Mouse (Mus musculus) skeletal muscle tissue, adult 2 months (tissue): ENCODE measurements at regions not wholly inside any gene's neighbourhood (a gene's known extent, or its start where the extent isn't known, plus 50 kb on each side); places are given as distances from the start of the nearest gene placed in this dataset.

Experiments
- DNase-seq: peaks from one replicate; pipeline ENCODE4 v3.0.0-alpha.2; 2012; ENCODE audit warnings: low read depth, low spot score

GRCm38 (mm10) chr14:48942882-48943281 is 123.0 kb upstream of the Ap5m1 start:
- no peak for DNase-seq

- DNase-seq, result no peak
These were observed 135.0 kb upstream of the Ap5m1 start for GRCm38 (mm10) chr14:48930886-48931285.

GRCm38 (mm10) chr14:48925870-48926269 is 140.0 kb upstream of the Ap5m1 start:
- no peak for DNase-seq

GRCm38 (mm10) chr14:48909420-48909819 is 156.5 kb upstream of the Ap5m1 start:
- DNase-seq, result no peak

- DNase-seq, result no peak
These were observed 157.8 kb upstream of the Ap5m1 start for GRCm38 (mm10) chr14:48907991-48908698.

DNA sequence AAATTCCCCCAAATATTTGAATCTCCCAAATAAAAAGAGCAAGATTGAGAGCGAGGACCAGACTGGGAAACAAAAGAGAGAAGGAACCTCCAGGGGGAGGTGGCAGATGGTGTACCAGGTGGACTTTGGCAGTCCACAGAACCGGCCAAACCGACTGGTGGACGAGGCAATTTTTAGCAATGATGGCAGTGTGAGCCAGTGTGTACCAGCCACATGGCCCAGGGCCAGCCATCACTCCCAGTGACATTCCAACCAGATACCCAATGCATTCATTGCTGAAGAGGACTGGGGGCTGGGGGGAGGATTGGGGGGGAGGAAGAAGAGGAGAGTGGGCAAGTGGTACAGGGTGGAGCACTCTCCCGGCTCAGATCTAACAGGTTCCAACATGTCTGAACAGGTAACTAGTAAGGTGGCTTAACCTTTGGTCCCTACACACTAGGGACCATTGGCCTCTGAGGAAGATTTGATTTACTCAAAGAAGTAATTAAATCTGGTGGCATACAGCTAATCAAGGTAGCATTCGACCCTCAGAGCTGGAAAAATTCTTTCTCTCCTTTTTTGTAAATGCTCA is 158.4 kb upstream of the Ap5m1 start:
- no peak for DNase-seq

- no peak for DNase-seq
These were observed 158.9 kb upstream of the Ap5m1 start for GRCm38 (mm10) chr14:48906956-48907355.

DNA sequence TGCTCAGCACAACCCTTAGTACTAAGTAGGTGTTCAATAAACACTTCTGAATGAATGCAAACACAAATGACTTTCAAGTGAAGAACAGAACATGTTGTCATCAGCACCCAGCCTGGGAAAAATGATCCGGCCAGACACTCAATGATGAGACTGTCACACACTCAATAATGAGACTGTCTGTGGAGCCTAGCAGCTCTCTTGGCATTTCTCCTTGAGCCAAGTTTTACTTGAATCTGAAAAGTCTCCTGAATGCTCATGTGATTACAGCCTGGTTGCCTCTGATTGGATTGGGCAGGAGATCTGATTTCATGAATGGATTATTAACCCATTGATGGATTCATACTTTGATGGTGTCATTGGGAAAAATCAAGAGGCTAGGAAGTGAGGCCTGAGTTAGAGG is 161.3 kb upstream of the Ap5m1 start:
- no peak for DNase-seq

- no peak for DNase-seq
These were observed 162.4 kb upstream of the Ap5m1 start for GRCm38 (mm10) chr14:48903526-48903925.

GRCm38 (mm10) chr14:48900201-48900600 is 165.7 kb upstream of the Ap5m1 start:
- no peak for DNase-seq

- no peak for DNase-seq
These were observed 168.8 kb upstream of the Ap5m1 start for GRCm38 (mm10) chr14:48897140-48897539.

DNA sequence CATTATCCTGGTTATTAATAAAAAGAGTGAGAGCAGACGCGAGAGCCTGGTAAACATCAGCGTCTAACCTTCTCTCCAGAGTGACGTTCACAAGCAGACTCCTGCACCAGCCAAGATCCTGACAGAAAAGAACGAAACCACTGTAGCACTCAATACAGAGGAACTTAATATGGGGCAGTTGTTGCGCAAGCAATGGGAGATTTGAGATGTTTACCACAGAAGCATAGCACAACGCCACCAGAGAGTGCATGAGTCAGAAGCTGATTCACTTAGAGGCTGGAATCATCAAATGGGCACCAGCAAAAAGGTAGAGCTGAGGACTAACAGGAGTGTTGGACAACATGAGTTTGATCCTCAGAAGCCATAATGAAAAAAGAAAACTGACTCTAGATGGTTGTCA is 169.7 kb upstream of the Ap5m1 start:
- peak; percentile 10 for DNase-seq

- no peak for DNase-seq
These were observed 174.7 kb upstream of the Ap5m1 start for GRCm38 (mm10) chr14:48891216-48891615.

DNA sequence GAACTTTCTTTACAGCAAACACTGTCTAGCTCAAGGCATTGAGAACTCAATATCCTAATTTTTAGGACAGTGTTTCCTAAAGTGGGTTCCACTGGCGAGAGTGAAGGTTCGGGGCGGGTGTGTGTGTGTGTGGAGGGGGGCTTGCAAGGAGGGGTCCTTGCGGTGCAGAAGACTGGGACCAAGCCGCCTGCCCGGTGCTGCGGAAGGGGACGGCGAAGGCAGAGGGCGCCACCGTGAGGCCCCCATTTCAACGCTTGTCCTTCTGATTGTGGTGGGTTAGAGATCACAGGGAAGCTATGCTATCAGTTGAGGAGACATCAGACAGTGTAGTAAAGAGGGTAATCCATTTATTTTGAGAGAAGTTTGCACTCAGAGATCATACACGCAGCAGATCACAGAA is 176.9 kb upstream of the Ap5m1 start:
- no peak for DNase-seq

- no peak for DNase-seq
These were observed 185.9 kb upstream of the Ap5m1 start for GRCm38 (mm10) chr14:48880041-48880440.

DNA sequence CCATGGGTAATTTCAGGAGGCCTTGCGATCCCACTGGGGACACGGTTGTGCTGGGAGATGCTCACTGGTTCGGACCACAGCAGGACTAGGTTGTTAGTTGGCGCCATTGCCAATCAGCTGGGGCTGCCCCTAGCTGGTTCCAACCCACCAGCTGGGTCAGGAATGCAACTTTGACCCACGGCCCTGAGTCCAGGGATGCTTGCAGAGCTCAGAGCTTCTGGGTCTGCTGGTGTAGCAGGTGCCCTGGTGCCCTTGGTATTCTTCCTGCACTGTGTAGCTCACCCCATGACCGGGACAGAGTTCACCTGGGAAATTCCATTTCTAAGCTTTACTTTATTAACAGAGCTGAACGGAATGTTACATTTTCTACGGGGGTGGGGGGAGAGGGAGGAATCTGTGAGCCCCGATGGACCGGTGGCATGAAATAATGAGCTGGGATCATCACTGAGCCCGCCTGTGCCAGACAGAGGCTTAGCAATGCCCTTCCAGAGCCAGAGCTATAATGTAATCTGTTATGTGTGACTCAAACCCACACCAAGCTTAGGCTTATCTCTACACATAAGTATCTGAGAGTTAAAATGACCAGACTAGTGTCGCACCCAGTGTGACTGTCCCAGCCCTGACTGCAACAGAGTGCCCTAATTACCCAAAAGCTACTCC is 187.8 kb upstream of the Ap5m1 start:
- DNase-seq, result no peak

DNA sequence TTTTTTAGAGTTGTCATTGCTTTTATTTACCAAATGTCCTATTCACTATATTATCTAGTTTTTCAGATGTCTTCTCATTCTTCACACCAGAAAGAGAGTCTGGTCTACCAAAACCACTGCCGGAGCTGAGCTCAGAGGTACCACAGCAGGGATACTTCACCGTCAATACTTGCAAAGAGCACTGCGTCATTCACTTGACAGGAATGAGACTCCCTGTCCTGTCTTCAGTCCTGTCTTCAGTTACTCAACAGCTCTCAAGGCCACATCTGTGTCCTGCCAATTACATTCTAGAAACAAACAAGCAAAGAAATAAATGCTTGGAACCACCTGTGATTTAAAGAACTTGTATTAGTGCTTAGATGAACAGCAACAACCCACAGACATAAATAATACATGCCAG is 194.6 kb upstream of the Ap5m1 start:
- no peak for DNase-seq

- DNase-seq, result no peak
These were observed 195.9 kb upstream of the Ap5m1 start for GRCm38 (mm10) chr14:48869956-48870355.

- no peak for DNase-seq
These were observed 181.8 kb upstream of the Otx2 start for GRCm38 (mm10) chr14:48855453-48855852.

DNA sequence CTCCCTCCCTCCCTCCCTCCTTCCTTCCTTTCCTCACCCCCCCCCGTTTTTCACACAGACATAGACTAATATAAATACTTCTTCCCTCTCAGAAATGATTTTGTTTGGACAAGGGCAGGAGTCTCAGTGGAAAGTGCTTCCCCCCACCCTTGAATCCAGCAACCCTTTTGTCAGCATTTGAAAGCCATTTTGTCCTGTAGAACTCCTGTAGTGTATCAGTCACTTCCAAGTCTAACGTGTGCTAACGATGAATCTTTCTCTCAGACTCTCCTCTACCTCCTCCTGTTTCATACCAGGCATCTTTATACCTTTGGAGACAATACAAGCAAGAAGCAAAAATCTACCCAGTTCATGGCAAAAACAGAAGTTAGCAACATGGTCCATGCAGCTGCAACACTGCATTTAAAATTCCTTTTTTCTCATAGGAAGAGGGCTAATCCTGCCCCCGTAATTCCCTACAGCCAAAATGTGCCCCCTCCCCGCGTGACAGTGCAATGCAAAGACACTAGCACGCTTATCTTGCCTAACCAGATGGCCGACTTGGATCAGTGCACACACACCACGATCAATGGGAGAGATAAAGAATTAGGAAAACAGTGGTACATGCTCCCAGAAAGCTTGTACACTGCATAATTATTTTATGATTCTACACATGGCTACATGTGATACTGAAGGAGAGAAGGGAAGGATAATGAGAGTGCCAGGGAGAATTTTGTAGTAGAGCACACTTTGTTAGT is 180.7 kb upstream of the Otx2 start:
- DNase-seq, result no peak

GRCm38 (mm10) chr14:48853479-48854187 is 180.0 kb upstream of the Otx2 start:
- DNase-seq, result no peak

GRCm38 (mm10) chr14:48852787-48853186 is 179.2 kb upstream of the Otx2 start:
- no peak for DNase-seq
